Mouse (Mus musculus) kidney, embryonic 14.5 days (tissue): Measurements from ENCODE around the gene Dok1. TPM values are rescaled to one million over a fixed set of nuclear protein-coding genes. Genes with fewer than 3 reads are reported as not detected.

Experiments used
- ATAC-seq: fragments of 200-750 bp; cut with Nextera tagmentation; 2 replicates; pipeline ENCODE4 v1.8.0; 2017; ENCODE audit warnings: moderate number of reproducible peaks, mild to moderate bottlenecking, moderate TSS enrichment, moderate library complexity; ENCODE audit not compliant: low FRiP score, low TSS enrichment
- H3K27ac ChIP-seq: fragments of 300-500 bp; sonication (generic); 2 replicates; pipeline ENCODE4 v1.5.1; 2014; ENCODE audit warnings: low read depth, mild to moderate bottlenecking, low read length, moderate library complexity, mixed read lengths
- H3K27me3 ChIP-seq: fragments of 300-500 bp; sonication (generic); 2 replicates; pipeline ENCODE4 v1.6.1; 2014; ENCODE audit warnings: mild to moderate bottlenecking, low read length; ENCODE audit not compliant: control insufficient read depth, insufficient read depth
- H3K36me3 ChIP-seq: fragments of 300-500 bp; sonication (generic); 2 replicates; pipeline ENCODE4 v1.6.1; 2014; ENCODE audit warnings: low read length, mixed read lengths; ENCODE audit not compliant: control insufficient read depth, insufficient read depth
- H3K4me1 ChIP-seq: fragments of 300-500 bp; sonication (generic); 2 replicates; pipeline ENCODE4 v1.6.1; 2014; ENCODE audit warnings: low read length, mixed read lengths; ENCODE audit not compliant: control insufficient read depth, insufficient read depth
- H3K4me2 ChIP-seq: fragments of 300-500 bp; sonication (generic); replicated peaks from 2 replicates; pipeline ENCODE4 v1.6.1; 2014; ENCODE audit warnings: low read depth, mild to moderate bottlenecking, low read length
- H3K4me3 ChIP-seq: fragments of 300-500 bp; sonication (generic); 2 replicates; pipeline ENCODE4 v1.5.1; 2014; ENCODE audit warnings: mild to moderate bottlenecking, low read length
- H3K9ac ChIP-seq: fragments of 300-500 bp; sonication (generic); 2 replicates; pipeline ENCODE4 v1.6.1; 2014; ENCODE audit warnings: low read depth, mild to moderate bottlenecking, low read length, moderate library complexity
- H3K9me3 ChIP-seq: fragments of 300-500 bp; sonication (generic); 2 replicates; pipeline ENCODE4 v1.6.1; 2016; ENCODE audit warnings: low read length; ENCODE audit not compliant: control insufficient read depth
- WGBS: fragments of 180-500 bp; shearing (Covaris S2); extraction: QIAGEN DNeasy Blood & Tissue Kit; methylation state at CpG from one replicate; pipeline ENCODE4 v1.1.7; 2014; 5-methylcytosine and 5-hydroxymethylcytosine counted together
- polyA plus RNA-seq: library from polyadenylated mRNA; unstranded; fragments of >200 nt; fragmentation: Nextera tagmentation; extraction: Ambion mirVana; gene quantifications from 2 replicates; pipeline ENCODE4 v1.2.1, GENCODE M21; 2014

Dok1 gene
- polyA plus RNA-seq, 1 experiment from 2014 or later = 8.8 TPM

- no peak overlapping the region for H3K4me3 ChIP-seq
- 0 out of 2 replicates have a peak, but pooled peaks cover 4% of the 10 kb centered on the region for H3K36me3 ChIP-seq
- ATAC-seq = no peak
- WGBS = 90% methylated on average over 8 of the region's 8 CpGs
- no peak overlapping the region for H3K27ac ChIP-seq
- no peak overlapping the region for H3K4me2 ChIP-seq
- H3K4me1 ChIP-seq = peaks cover 15% of the 10 kb centered on the region; the same call in 1 of the 2 replicates
- no peaks in the 10 kb centered on the region for H3K27me3 ChIP-seq
- H3K9ac ChIP-seq = no peak overlapping the region
- H3K9me3 ChIP-seq = no peaks in the 10 kb centered on the region
Measured at GRCm38 (mm10) chr6:83037188-83037587, 3.9 kb upstream of the Dok1 start.

- peak; percentile 6; the same call in 1 of the 2 replicates for ATAC-seq
- peak overlapping the region; percentile 58 for H3K4me3 ChIP-seq
- H3K27ac ChIP-seq = peak overlapping the region; percentile 90
- 25% methylated on average over 5 of the region's 5 CpGs for WGBS
- H3K27me3 ChIP-seq = peaks cover 14% of the 10 kb centered on the region; the same call in 1 of the 2 replicates
- peak overlapping the region; percentile 90 for H3K4me2 ChIP-seq
- H3K9ac ChIP-seq = peak overlapping the region; percentile 46
- peaks cover 18% of the 10 kb centered on the region; the same call in 1 of the 2 replicates for H3K4me1 ChIP-seq
- H3K9me3 ChIP-seq = no peaks in the 10 kb centered on the region
- peaks cover 4% of the 10 kb centered on the region; the same call in 1 of the 2 replicates for H3K36me3 ChIP-seq
Measured at GRCm38 (mm10) chr6:83034463-83035055, 1.3 kb upstream of the Dok1 start.

GRCm38 (mm10) chr6:83032769-83033191 is 491 bp downstream of the Dok1 start:
- ATAC-seq = peak; percentile 63
- under 1% methylated on average over 31 of the region's 31 CpGs for WGBS

GRCm38 (mm10) chr6:83031921-83032590 is 1.2 kb downstream of the Dok1 start:
- H3K4me2 ChIP-seq = peak overlapping the region; percentile 90
- H3K4me1 ChIP-seq = peaks cover 10% of the 10 kb centered on the region; the same call in 1 of the 2 replicates
- no peak overlapping the region for H3K27ac ChIP-seq
- WGBS = 27% methylated on average over 18 of the region's 18 CpGs
- H3K9ac ChIP-seq = 0 out of 2 replicates have a peak overlapping the region, but pooled peaks have one; percentile 46
- peak overlapping the region; percentile 58 for H3K4me3 ChIP-seq
- H3K36me3 ChIP-seq = peaks cover 4% of the 10 kb centered on the region; the same call in 1 of the 2 replicates
- H3K9me3 ChIP-seq = no peaks in the 10 kb centered on the region
- no peak for ATAC-seq
- peaks cover 14% of the 10 kb centered on the region; the same call in 1 of the 2 replicates for H3K27me3 ChIP-seq

More at GRCm38 (mm10) chr6:83032769-83033191, 491 bp downstream of the Dok1 start:
- H3K4me2 ChIP-seq = peak overlapping the region; percentile 90
- H3K27me3 ChIP-seq = peaks cover 14% of the 10 kb centered on the region; the same call in 1 of the 2 replicates
- peaks cover 10% of the 10 kb centered on the region; the same call in 1 of the 2 replicates for H3K4me1 ChIP-seq
- H3K36me3 ChIP-seq = peaks cover 4% of the 10 kb centered on the region; the same call in 1 of the 2 replicates
- peak overlapping the region; percentile 90; the same call in 1 of the 2 replicates for H3K27ac ChIP-seq
- peak overlapping the region; percentile 58 for H3K4me3 ChIP-seq
- H3K9ac ChIP-seq = peak overlapping the region; percentile 46
- H3K9me3 ChIP-seq = no peaks in the 10 kb centered on the region

DNA sequence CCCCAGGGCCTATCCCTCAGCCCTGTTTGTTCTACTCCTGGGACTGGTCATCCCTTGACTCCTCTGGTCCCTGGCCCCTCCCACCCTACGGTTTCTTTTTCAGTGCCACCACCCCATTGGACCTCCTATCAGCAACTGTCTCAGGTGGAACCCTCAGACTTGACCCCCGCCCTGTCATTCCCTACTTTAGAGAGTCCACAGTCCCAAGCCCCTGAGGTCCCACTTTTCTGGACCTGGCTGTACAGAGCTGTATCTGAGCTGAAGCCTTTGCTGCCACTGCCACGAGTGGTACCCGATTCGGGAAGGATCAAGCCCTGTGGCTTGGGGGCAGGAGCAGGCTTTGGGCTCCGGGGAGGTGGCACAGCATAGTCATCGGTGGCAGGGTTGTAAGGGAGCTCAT is 2.2 kb downstream of the Dok1 start:
- no peak for ATAC-seq
- no peak overlapping the region for H3K4me2 ChIP-seq
- H3K4me1 ChIP-seq = peaks cover 10% of the 10 kb centered on the region; the same call in 1 of the 2 replicates
- peaks cover 4% of the 10 kb centered on the region; the same call in 1 of the 2 replicates for H3K36me3 ChIP-seq
- 0 out of 2 replicates have a peak overlapping the region, but pooled peaks have one; percentile 12 for H3K9ac ChIP-seq
- no peak overlapping the region for H3K27ac ChIP-seq
- H3K27me3 ChIP-seq = peaks cover 14% of the 10 kb centered on the region; the same call in 1 of the 2 replicates
- H3K4me3 ChIP-seq = no peak overlapping the region
- 81% methylated on average over 7 of the region's 7 CpGs for WGBS
- H3K9me3 ChIP-seq = no peaks in the 10 kb centered on the region

DNA sequence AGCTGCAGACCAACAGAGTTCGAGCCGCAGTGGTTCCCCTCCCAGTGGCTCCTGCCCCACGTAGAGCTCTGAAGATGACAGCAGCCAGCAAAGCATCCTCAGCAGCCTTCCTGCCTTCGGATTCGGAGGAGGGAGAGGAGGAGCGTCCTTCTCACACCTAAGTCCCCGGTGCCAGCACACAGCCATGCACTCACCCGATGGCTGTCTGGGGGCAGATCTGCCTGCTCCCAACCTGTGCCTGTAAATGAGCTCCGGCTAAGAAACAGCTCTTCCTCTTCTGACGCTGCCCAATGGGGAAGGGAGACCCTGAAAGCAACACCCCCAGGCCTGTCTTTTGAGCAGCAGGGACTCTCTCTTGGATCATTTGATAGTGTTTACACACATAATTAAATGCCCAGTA is 3.5 kb downstream of the Dok1 start:
- Histone ChIP-seq H3K36me3 (peaks cover 4% of the 10 kb centered on the region; the same call in 1 of the 2 replicates), H3K9me3 (no peaks in the 10 kb centered on the region), H3K27ac (no peak overlapping the region), H3K9ac (no peak overlapping the region), H3K27me3 (peaks cover 14% of the 10 kb centered on the region; the same call in 1 of the 2 replicates), H3K4me2 (no peak overlapping the region), H3K4me1 (peaks cover 6% of the 10 kb centered on the region; the same call in 1 of the 2 replicates), H3K4me3 (no peak overlapping the region)
- WGBS = 27% methylated on average over 10 of the region's 10 CpGs
- ATAC-seq = no peak

DNA sequence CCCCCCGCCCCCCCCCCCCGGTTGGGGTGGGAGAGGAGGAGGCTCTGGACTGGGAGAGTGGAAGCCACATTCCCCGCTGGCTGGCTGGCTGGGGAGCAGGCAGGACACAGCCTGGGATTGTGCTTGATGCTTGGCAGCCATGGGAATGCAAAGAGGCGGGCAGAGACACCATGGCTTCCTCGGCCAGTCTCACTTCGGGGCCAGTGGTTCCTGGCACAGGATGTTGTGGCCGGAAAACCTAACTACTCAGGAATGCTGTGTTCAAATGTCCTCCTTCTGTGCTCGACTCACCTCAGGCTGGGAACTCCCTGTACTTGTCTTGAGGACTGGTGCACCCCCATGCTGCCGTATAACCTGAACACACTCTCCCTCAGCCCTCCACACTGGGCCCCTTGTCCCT is 5.6 kb downstream of the Dok1 start:
- 62% methylated on average over 8 of the region's 9 CpGs for WGBS
- no peak; the same call in 1 of the 2 replicates for ATAC-seq
- Histone ChIP-seq H3K36me3 (peaks cover 4% of the 10 kb centered on the region; the same call in 1 of the 2 replicates), H3K9ac (no peak overlapping the region), H3K4me3 (no peak overlapping the region), H3K27me3 (peaks cover 14% of the 10 kb centered on the region; the same call in 1 of the 2 replicates), H3K27ac (no peak overlapping the region), H3K4me1 (peaks cover 4% of the 10 kb centered on the region; the same call in 1 of the 2 replicates), H3K4me2 (no peak overlapping the region), H3K9me3 (no peaks in the 10 kb centered on the region)

DNA sequence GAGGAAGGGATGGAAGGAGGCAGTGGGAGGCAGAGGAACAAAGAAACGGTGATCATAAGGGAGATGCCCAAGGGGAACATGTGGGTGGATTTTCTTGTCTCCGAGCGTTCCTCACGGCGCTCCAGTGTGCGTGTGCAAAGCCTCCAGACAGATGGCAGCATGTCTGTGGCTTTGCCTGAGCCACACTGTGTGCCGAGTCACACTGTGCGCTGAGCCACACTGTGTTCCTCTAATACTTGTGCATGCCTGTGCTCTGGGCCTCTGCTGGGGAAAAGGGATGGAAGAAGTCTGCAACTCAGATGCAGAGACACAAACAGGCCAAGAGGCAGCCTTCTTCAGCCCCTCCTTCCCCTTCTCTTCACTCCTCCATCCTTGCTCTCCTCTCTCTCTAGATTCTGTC is 6.0 kb downstream of the Dok1 start:
- Histone ChIP-seq H3K9me3 (no peaks in the 10 kb centered on the region), H3K4me1 (peaks cover 4% of the 10 kb centered on the region; the same call in 1 of the 2 replicates), H3K4me3 (no peak overlapping the region), H3K27me3 (peaks cover 14% of the 10 kb centered on the region; the same call in 1 of the 2 replicates), H3K36me3 (peaks cover 4% of the 10 kb centered on the region; the same call in 1 of the 2 replicates), H3K4me2 (no peak overlapping the region), H3K27ac (no peak overlapping the region), H3K9ac (no peak overlapping the region)
- ATAC-seq = no peak
- WGBS = 70% methylated on average over 8 of the region's 8 CpGs
